Mouse (Mus musculus) right cerebral cortex, postnatal 10 days (tissue): ENCODE measurements around the gene E130308A19Rik.
"Not testable (repeated sequence)": the region's sequence is repeated elsewhere in the genome, so short reads cannot be mapped to it uniquely, and the experiment has no call there.

Experiments
- DNase-seq, 2 experiments: peaks; one replicate each; pipeline ENCODE4 v3.0.0; 2021; ENCODE audit warnings: low spot score in 2 of 2

The E130308A19Rik gene

GRCm38 (mm10) chr4:59783685-59784279, 157.8 kb downstream of the E130308A19Rik start:
- peak; percentile 97 to 98 for DNase-seq

GRCm38 (mm10) chr4:59785412-59785811, 159.4 kb downstream of the E130308A19Rik start:
- no peak for DNase-seq

DNA sequence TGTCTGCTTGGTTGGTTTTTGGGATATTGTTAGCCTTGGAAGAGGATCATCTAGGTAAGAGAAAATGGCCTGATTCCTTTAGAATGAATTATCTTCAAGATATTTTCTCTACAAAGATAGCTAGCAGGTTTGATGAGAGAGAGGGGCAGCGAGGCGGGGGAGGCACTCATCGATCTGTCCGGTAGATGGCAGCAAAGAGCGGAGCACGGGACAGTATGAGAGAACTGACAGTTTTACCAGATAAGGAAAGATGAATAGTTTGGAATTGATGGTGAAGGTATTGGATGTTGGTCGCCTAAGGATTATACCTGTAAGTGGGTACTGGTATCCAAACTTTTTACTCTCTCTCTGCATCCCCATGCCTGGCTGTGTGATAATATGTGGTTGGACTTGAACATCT, 160.7 kb downstream of the E130308A19Rik start:
- peak; percentile 80 to 85 for DNase-seq

DNA sequence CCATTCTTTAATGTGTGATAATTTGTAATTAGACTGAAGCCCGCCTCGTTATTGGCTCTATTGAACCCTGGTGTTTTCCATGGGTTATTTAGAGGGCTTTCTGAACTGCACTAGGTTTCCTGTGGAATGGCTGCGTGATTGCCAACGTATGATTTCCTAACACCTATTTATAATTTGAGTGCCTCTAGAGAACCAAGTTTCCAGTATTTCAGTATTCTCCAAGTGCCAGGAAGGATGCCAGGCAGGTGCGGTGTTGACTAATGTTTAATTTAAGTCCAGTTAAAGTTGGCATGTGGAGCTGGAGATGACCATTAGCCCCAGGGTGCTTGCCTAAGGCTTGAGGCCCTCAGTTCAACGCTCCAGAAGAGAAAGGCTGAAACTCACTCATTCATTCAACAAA, 161.1 kb downstream of the E130308A19Rik start:
- no peak for DNase-seq

GRCm38 (mm10) chr4:59789015-59789414, 163.0 kb downstream of the E130308A19Rik start:
- no peak for DNase-seq

DNA sequence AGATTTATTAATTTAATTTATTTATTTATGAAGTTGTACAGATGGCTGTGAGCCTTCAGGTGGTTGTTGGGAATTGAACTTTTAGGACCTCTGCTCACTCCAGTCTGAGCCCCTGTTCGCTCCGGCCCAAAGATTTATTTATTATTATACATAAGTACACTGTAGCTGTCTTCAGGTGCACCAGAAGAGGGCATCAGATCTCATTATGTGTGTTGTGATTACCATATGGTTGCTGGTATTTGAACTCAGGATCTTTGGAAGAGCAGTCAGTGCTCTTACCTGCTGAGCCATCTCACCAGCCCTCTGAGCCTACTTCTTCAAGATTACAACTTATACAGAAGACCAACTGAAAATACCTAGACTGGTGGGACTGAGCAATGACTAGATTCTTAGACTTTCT, 167.6 kb downstream of the E130308A19Rik start:
- DNase-seq: not testable (repeated sequence)

DNA sequence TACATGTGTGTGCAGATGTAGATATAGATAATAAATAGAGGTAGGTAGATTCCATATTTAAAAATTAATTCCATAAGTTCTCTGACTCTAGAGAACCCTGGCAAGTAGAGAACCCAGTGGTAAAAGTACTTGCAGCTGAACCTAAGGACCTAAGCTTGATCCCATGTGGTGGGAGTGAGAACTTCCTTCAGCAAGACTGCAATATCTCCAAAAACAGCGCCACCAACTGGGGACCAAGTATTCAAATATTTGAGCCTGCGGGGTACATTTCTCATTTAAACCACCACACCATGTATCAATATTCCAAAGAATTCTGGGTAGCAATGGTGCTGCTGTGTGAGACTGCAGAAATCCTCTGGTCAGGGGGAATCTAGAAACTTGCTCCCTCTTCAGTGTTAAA, 168.1 kb downstream of the E130308A19Rik start:
- no peak for DNase-seq

DNA sequence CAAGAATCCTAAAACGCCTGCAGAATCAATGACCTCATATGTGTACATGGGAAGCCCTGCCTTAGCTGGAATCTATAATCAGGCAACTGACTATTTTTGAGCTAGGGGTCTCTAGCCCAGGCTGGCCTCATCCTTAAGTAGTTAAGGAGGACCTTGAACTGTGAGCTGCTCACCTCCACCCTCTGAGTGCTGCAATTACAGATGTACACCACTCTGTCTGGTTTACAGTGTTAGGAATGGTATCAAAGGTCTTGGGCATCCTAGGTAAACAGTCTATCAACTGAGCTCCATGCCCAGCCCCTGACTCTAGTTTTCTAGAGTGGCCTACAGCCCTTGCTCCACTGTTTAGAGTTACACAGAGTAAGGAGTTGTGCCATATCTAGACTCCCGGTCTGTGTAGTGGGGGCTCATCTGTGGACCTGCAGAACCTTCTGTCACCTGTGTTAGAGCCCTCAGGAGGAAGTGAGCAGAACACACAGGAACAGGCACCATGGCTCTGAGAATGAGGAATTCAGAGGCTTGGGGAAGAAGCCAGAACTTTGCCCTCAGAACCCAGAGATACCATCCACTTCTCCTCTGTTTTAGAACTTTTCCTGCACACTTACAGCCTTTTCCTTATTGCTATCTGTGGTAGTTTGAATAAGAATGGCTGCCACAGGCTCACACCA, 169.9 kb downstream of the E130308A19Rik start:
- DNase-seq: no peak

GRCm38 (mm10) chr4:59800181-59800580, 174.2 kb downstream of the E130308A19Rik start:
- DNase-seq: no peak

DNA sequence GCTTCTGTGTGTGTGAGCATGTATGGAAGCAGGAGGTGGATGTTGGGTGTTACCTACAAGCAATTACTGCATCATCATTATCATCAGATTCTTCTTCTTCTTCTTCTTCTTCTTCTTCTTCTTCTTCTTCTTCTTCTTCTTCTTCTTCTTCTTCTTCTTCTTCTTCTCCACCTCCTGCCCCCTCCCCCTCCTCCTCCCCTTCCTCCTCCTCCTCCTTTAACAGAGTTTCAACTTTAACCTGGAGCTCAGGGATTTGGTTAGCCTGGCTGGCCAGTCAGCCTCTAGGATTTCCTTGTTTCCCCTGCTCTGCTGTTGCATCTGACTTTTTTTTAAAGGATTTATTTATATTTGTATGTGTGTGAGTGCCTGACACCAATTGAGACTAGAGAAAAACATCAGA, 175.5 kb downstream of the E130308A19Rik start, which contains the start of gene Inip:
Gene Inip, minus strand, starts transcription at position 101 of the 400 bp plus-strand sequence.
- no peak for DNase-seq

- no peak for DNase-seq
These were observed 176.1 kb downstream of the E130308A19Rik start for GRCm38 (mm10) chr4:59802107-59802506.

DNA sequence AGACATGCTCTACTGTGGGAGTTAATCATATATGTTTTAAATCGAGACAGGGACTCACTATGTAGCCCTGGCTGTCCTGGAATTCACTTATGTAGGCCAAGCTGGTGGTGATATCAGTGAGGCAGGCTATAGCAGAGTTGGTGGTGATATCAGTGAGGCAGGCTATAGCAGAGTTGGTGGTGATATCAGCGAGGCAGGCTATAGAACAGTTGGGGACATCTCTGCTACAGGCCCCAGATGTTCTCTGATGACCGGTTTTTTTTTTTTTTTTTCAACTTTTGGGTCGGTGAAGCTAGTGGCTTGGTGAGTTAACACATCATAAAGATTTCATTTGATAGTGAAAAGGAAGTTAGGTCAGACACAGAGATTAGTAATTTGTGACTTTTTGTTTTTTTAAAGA, 176.8 kb downstream of the E130308A19Rik start:
- no peak for DNase-seq

DNA sequence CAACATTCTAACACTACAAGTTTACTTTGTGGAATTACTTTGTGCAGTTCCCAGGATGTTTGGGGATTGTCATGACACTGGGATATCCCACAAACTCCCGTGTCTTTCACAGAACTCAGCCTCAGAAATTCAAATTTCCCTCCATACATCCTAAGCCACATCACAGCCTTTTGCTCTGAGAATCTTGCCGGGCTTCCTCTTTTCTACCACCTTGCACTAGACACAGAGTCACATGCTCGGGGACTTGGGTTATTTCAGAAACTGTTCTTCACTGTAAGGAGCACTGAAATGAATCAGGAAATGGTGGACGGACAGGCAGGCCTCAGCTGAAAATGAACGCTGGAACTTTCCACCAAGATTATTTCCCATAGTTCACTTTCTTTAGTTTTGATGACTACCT, 177.3 kb downstream of the E130308A19Rik start:
- no peak for DNase-seq

DNA sequence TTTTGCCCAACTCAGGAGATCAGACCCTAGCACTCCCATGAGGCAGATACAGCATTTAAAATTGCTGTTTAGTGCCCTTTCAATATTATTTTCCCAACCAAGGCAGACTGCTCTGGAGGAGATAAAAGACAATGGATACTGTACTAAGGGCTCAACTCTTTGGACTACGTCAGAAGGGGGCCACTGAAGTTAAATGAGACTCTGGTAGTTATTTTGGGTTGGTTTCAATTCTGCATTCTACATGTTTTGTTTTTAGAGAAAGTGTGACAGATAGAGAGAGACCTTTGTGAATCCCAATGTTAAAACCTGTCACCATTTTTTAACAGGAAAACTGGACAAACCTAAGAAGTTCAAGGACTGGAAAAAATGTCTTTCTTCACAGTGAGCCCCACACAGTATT, 178.7 kb downstream of the E130308A19Rik start:
- DNase-seq: no peak

DNA sequence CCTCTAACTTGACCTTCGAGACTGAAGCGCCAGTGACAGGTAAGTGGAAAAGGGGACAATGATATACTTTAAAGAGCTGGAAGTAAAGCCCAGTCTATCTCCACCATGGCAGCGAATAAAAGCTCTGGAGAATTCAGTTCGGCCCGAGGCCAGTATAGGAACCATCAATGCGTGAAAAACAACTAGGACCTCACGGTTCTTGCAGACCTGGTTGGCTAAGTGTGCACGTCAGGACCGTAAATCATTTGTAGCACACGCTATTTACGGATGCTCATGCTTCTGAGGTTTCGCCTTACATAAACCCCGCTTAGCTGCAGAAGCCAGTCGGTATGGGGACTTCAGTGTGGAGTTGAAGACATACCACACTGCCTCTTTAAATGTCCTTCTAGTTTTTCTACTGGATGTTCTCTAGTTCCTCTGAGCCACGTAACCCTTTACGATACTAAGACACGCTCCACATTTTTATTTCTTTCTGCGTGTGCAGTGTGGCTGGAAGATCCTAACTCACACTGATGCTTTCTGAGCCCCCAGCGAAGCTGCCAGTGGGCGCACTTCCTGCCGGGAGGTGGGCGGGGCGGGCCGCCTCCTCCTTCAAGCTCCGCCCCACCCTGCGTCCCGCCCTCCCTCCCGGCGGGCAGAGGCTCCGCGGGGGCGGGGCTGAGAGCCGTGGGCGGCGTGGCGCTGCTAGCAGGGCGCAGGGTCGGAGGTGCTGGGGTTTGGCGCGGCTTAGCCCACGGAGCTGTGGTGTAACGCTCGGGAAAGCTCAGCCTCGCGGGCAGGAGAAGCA, 179.4 kb downstream of the E130308A19Rik start, which contains the start of gene Snx30:
Gene Snx30, plus strand, starts transcription at position 660 of the 787 bp plus-strand sequence.
- DNase-seq: peak; percentile 93

- DNase-seq: peak in 1 of 2 experiments; percentile 62
These were observed 180.2 kb downstream of the E130308A19Rik start for GRCm38 (mm10) chr4:59805968-59806878.

- DNase-seq: no peak
These were observed 180.8 kb downstream of the E130308A19Rik start for GRCm38 (mm10) chr4:59806879-59807195.

DNA sequence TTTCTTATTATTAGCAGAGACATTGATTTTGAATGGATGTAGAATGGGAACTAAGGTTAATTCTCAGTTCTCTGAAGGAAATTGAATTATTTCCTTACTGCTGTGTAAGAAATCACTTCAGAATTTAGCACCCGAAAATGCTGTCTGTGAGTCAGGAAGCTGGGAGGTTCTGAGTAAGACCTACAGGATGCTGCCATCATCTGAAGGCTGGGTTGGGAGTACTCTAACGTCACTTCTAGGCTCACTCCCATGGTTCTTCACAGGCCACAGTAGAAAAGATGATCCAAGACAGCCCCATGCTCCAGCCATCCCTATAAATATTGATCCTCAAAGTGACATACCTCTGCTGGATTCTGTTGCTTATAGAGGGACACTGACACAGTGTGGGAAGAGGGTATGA, 181.5 kb downstream of the E130308A19Rik start:
- DNase-seq: no peak

DNA sequence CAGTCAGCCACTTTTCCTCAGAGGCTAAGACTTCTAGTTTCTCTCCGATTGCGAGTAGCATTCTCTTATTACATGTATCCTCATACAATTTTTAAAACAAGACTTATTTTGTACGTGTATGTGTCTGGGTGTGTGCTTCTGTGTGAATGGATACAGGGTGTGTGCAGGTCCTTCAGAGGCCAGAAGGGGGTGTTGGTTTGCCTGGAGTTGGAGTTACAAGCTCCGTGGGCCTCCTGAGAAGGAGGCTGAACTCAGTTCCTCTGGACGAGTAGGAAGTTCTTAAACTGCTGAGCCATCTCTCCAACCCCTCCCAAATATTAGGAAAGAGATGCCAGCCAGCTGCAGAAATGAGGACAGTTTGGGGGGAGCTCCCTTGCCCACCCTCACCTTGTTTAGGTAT, 182.4 kb downstream of the E130308A19Rik start:
- DNase-seq: no peak
